Mouse (Mus musculus) olfactory bulb, adult 2 months (tissue): ENCODE data around the gene Chrna7.

Experiments used
- CTCF ChIP-seq: fragments of 200-500 bp; IDR thresholded peaks from 2 replicates; pipeline ENCODE4 v1.5.1; 2012; ENCODE audit warnings: low read depth, mild to moderate bottlenecking, low read length, moderate library complexity; ENCODE audit not compliant: insufficient read depth
- POLR2A ChIP-seq: fragments of 200-500 bp; IDR thresholded peaks from 2 replicates; pipeline ENCODE4 v1.6.1; 2012; ENCODE audit warnings: mild to moderate bottlenecking, low read depth, low read length, moderate library complexity; ENCODE audit not compliant: insufficient read depth

DNA sequence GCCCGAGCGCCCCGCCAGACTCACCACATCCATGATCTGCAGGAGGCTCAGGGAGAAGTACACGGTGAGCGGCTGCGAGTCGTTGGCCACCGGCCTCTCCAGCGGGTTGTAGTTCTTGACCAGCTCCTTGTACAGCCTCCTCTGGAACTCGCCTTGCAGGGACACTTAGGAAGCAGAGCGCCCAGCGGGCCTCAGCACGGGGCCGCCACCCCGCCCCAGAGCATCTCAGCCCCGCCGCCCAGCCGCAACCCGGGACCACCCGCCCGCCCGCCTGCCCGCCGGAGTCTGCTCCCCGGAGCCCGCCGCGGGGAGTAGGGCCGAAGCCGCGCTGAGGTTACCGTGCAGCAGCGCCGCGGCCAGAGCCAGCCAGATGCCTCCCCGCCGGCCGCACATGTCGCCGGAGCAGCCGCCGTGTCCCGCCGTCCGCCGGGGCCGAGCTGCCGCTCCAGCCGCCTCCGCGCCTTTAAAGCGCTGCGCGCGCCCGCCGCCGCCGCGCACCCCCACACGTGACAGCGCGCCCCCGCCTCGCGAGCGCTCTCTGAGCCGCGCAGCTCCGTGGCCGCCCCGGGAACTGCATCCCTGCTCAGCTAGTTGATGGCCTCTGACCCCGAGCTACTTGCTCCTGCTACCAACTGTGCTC, at the start of gene Chrna7:
- TF ChIP-seq CTCF (peak; percentile 88), POLR2A (peak; percentile 67)
